Mouse (Mus musculus) cortical plate, adult 2 months (tissue): ENCODE data around the gene Uba2.

Source experiments
- CTCF ChIP-seq: fragments of 200-500 bp; IDR thresholded peaks from 2 replicates; pipeline ENCODE4 v1.5.1; 2011; ENCODE audit warnings: mild to moderate bottlenecking, control low read depth, low read length; ENCODE audit not compliant: insufficient read depth; ENCODE audit errors: extremely low read depth
- POLR2A ChIP-seq: fragments of 200-500 bp; IDR thresholded peaks from 2 replicates; pipeline ENCODE4 v1.6.1; 2011; ENCODE audit warnings: mild to moderate bottlenecking, low read length, control low read depth; ENCODE audit not compliant: insufficient read depth; ENCODE audit errors: extremely low read depth

GRCm38 (mm10) chr7:34159167-34159566 lies 10.2 kb downstream of the Uba2 start:
- TF ChIP-seq CTCF (no peak), POLR2A (no peak)
